Mouse (Mus musculus) kidney, adult 18-20 months (tissue): ENCODE data around the gene Vmn1r40.

ENCODE experiments used
- DNase-seq: peaks from one replicate; pipeline ENCODE4 v3.0.0; 2021

Gene Vmn1r40

DNA sequence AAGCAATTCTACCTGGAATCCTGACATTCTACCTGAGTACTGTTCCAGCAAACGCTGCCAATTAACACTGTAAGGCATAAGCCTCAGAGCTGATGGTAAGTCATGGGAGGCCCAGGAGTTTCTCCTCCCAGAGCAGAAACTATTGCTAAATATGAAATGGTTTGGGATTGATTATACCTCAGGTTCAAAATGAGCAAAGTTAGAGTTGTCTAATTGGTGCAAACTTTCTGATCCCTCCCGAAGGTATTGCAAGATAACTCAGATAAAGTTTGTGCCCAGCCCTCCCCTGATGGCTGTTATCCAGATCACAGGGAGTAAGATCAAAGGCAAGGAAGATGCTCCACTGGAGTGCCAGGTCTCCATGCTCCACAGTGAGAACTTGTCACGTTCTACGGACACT is at the start of gene Vmn1r40:
TSS of gene Vmn1r40 (plus strand) at position 301 of the 400 bp plus-strand sequence.
- DNase-seq = no peak

DNA sequence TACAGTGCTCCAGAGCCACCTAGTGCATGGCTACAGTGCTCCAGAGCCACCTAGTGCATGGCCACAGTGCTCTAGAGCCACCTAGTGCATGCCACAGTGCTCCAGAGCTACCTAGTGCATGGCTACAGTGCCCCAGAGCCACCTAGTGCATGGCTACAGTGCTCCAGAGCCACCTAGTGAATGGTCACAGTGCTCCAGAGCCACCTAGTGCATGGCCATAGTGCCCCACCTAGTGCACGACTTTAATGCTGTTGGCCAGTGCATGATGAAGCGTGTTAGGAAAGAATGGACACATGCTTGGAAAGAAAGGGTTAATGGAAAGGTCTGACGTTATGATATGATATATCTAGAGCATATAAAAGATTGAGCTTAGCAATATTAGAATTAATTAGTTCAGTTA is 49.0 kb upstream of the Vmn1r40 start:
- DNase-seq = no peak

DNA sequence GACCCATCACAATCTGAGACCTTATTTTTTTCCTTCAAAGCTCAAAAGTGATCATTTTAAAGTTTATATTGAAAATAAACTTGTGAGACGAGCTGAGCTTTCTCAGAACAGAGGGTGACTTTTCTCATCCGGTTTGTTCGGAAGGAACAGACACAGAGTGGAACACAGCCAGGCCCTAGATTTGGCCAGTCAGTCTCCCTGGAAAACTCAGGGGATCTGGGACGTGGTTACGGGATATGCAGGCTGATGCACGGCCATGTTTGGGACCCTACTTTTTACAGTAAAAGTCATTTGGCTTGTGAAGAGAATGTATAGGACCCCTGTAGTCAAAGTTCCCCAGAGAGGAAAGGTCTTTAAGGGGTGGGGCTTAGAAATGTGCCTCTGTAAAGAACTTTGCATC is 48.4 kb upstream of the Vmn1r40 start:
- no peak for DNase-seq

DNA sequence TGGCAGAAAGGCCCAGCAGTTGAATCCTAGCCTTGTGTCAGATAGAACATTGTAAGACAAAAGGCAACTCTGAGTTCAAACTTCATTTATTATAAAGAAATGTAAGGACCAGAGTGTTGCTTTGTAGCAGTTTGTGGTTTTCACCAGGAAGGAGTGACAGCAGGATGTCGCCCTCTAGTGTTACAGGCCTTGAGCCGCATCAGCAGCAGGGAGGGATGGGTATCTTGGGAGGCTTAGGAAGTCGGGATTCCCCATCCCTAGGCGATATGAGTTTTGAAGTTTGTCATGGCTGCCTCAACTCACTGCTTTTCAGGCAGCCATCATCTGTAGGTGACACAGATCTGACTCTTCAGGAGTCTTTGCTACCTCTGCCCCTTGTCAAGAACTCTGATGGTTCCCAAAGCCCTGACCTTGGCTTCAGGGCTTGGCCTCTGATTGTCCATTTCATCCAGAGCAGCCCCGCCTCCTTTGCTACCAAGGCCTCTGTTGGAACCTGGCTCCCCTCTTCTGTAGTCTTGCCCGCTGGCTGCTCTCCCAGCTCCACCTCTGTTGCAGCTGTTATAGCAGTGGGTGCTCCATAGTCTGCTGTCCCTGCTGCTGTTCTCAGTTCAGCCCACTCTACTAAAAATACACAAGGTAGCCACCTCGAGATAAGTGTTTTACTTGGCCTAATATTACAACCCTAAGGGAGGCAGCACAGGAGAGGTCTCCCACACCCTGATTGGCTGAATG is 47.5 kb upstream of the Vmn1r40 start:
- peak; percentile 37 for DNase-seq

DNA sequence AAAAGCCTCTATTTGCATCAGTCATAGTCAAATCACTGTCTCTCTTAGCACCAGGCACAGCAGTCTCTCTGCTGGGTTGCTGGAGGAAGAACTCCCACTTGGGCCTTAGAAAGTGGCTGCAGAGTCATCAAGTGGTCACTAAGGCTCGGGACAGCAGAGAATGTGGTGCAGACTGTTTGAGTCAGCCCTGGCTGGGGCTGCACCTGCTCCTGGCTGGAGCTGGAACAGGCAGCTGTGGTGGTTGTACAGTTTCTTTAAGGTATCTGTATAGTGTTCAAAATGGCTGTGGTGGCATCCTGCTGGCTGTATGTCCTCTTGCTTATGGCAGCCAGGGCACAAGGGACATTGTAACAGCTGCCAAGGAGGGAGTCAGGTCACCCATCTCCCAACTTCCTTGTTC is 46.9 kb upstream of the Vmn1r40 start:
- no peak for DNase-seq

DNA sequence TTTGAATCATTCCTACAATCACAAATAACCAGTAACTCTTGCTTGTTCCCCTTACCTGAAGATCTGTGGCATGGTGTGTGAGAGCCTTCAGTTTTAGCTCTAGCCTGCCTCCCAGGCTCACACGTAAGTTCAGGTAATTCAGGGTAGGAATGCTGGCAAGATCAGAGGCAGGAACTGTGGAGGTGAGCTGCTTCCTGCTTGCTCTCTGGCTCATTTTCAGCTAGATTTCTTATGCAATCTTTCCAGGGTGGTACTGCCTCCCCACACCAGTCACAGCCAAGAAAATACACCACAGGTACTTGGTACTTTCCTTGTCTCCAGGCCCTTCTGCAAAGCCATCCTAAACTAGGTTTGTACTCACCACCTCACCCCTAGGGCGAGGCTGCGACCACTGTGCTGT is 44.8 kb upstream of the Vmn1r40 start:
- DNase-seq = no peak

DNA sequence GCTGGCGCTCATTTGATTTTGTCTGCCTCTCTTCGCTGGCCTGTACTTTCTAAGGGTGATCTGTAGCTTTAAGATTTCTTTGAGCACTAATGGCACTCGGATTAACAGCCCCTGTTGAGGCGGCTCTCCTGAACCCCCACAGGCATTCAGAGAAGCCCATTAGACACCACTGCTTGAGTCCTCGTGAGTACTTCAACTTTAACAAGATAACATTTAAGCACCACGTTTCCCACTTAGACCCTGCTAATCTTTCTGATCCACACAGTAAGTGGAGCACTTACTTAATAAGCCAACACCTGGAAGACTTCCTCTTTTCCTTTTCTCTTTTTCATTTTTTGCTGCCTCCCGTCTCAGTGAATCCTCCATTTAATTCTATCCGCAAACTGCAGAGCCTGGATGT is 42.2 kb upstream of the Vmn1r40 start:
- DNase-seq = no peak

DNA sequence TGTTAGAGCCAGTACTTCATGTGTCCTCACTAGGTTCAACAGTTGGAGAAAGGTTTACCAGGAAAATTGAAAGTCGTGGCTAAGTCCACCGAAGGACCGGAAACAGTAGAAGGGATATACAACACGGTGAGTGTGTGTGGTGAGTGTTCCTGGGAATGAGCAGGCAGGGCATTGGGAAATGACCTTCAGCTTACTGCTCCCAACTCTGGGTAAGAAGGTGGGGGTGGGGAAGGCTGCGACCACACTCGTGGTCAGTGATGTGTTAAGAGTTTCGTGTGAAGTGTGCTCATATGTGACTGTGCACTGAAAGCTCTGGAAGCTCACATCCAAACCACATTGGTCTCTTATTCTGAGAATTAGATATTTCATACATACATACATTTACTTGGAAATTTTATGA is 41.7 kb upstream of the Vmn1r40 start:
- DNase-seq = no peak

DNA sequence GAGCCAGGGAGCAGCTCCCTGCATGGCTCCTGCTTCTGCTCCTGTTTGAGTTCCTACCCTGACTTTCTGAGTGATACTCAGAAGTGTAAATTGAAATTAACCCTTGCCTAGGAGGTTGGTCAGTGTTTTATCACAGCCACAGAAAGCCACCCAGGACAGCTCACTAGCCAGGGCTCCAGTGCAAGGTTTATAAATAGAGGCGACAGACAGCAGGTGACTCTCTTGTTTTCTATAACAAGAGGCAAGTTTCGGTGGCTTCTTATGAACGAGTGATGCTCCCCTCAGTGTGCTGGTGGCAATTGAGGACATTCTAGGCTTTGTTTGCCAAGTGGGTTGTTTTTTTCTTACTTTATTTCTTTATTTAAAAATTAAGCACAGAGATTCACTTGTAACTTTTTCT is 40.4 kb upstream of the Vmn1r40 start:
- no peak for DNase-seq

DNA sequence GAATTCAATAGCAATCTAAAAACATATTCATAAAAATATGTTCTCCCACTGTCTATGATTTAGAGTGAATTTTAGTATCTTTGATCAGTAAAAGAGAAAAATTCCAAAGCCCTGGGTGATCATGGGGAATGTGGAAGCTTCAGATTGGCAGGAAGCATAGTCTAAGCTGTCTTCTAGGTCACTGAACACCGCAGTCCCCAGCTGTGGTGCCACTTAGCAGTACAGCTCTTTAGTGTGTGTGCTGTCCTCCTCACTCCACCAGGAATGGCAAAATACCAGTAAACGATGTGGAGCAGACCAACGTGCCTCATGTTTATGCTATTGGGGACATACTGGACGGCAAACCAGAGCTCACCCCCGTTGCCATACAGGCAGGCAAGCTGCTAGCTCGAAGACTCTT is 37.8 kb upstream of the Vmn1r40 start:
- DNase-seq = no peak

DNA sequence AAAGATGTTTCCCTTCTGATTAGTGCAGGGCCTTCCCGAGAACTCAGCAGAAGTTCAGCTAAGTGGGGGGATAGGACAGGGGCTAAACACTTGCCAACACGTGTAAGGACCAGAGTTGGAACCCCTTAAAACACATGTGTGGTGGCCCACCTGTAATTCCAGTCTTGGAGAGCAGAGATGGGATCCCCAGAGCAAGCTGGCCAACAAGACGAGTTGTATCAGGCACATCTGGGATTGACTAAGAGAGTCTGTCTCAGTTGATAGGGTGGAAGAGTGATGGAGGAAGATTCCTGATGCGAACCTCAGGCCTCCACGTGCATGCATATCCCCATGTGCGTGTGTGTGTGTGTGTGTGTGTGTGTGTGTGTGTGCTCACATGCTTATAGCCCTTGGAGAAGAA is 35.9 kb upstream of the Vmn1r40 start:
- no peak for DNase-seq

DNA sequence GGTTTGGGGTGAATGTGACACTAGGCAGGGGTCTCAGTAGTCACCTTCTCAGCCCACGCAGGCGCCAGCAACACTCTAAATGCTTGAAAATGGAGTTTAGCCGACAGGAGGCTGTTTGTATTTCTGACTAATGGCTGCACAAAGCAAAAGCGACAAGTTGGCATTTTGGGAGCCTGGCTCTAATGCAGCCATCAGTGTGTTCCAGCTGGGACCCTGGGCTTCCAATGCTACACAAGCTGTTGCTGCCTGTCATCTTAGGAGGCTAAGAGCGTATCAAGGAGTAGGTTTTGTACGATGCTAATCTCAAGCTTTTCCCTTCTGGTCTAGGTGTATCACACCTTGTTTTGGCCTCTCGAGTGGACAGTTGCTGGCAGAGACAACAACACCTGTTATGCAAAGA is 34.7 kb upstream of the Vmn1r40 start:
- DNase-seq = no peak

DNA sequence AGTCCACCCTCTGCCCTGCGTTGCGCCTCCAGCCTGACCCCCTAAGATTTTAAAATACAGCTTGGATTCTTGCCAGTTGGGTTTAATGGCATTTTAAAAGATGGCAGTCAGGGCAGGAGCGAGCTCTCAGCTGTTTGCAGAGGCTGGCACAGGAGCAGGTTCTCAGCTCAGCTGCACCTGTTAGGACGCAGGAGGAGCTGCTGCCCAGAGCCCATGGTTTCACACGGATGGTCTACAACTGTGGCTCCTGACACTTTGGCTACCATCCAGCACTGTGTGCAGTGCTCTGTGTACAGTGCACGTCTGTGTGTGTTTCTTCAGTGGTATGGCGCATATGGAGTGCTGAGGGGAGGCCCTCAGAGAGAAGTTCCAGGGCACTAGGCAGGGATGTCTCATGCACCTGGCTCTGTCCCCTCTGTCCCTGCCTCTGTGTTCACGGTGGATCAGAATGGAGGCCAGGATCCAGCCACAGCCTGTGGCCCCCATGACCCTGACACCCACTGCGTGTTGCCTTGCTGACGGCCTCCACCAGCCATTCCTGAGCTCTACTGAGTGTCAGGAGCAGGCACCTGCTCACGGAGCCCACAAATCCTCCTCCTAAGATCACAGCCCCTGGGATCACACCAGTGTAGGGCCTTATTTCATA is 34.1 kb upstream of the Vmn1r40 start:
- DNase-seq = no peak

DNA sequence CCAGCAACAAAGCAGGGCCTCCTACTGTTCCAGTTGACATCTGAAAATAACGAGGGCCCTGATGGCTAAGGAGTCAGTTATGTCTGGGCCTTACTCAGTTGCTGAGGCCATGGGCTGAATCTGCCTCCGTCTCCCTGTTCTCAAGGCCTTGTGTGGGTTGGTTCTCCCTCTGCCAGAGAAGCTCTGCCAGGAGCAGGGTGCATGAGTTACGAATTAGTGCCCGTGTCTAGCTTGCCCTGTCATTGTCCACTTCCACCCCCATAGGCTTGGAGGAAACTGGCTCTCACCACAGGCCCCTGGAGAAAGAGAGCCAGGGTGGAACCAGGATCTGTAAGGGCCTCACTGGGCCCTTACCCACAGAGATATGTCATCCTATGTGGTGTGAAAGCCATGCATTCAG is 28.8 kb upstream of the Vmn1r40 start:
- DNase-seq = no peak

DNA sequence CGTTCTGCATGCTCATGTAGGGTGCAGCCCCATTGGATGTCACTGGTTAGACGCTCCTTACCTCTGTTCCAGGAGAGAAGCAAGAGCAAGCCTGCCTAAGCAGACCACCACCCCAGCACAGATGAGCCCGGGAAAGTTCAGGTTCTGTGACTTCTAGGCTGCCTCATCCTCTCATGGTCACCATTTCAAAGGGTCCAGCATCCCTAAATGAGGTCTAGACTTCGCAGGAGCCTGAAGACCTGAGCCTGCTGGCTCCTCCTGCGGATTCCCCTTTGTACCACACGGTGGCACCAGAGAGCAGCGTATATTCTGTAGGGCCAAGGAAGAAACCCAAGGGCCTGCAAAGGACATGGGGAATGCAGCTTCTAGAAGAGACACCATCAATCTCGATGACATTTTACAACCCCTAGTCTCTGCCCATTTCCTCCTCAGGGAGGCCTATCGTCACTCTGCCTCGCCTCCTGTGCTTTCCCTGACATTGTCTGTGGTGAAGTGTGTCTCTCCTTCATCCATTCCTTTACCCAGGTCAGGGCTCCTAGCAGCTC is 28.0 kb upstream of the Vmn1r40 start:
- DNase-seq = peak; percentile 75

DNA sequence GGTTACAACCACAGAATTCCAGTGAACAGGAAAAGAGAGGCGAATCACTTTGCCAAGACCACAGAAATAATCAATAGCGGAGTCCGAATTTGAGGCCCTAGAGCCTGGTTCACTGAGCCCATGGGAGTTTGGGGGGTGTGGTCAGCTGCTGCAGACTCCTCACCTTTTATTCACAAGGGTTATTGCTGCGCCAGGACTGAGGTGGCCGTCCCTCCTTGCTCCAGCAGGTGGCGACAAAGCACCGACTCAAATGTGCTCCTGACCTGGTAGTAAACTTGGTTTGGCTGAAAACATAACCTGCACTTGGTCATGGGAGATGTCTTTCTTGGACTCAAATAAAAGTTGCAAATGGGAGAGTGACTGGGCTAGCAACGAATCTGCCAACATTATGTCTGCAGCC is 27.2 kb upstream of the Vmn1r40 start:
- peak; percentile 87 for DNase-seq

DNA sequence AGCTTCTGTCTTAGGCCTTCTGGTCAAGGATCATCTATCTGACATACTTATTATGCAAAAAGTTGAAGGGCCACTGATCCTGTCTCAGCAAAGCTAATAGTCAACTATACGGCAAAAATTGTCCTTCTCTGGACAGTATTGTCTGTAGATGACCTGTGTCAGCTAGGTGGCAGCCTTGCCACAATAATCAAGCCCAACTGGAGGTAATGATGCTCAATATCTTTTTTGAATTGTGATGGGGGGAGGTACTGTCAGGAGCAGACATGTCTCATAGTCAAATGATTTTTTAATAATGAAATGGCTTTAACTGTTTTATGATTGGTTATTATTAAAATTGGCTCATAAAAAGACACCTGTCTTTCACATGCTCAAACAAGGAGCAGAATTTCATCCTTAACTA is 23.1 kb upstream of the Vmn1r40 start:
- DNase-seq = no peak

DNA sequence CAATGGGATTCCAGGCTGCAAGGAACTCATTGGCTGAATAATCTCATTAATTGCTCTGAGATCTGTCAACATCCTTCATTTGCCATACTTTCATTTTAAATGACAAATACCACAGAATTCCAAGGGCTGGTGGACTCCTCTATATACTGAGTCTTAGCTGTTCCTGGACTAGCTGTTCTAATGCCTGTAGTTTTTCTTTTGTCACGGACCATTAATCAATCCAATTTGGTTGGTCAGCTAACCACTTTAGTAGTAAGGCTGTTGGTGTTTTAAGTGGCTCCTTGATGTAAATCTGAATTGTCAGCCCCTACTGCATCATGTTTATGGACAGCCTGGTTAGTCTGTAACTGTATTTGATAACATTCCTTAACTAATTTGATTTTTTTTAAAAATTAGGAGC is 20.2 kb upstream of the Vmn1r40 start:
- DNase-seq = no peak

DNA sequence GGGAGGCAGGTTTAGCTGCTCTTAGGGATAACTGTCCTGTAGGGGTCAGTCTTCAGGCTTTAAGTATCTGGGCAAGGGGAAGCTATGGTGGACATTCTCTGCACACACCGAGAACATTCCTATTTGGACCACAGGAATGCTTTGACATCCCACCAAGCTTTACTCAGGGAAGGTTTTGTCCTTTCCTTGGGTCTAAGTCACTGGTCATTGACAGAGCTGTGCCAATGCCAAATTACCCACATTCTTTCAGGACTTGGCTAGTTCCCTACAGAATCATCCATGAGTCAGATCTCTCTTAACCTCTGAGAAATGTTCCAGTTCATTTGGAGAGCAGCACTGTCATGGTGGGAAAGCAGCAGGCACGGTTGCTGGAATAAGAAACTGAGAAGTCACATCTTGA is 716 bp upstream of the Vmn1r40 start:
- DNase-seq = no peak

DNA sequence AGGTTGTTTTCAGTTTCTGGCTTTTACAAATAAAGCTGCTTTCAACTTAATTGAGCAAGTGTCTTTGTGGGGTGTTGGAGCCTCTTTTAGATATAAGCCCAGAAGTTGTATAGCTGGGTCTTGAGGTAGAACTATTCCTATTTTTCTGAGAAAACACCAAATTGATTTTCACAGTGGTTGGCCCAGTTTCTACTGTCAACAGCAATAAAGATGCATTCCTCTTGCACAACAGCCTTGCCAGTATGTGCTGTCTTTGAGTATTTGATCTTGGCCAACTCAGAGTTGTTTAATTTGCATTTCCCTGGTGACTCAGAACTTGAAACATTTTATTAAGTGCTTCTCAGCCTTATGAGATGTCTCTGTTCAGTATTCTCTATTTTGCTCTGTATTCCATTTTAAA is 10.7 kb downstream of the Vmn1r40 start:
- no peak for DNase-seq

DNA sequence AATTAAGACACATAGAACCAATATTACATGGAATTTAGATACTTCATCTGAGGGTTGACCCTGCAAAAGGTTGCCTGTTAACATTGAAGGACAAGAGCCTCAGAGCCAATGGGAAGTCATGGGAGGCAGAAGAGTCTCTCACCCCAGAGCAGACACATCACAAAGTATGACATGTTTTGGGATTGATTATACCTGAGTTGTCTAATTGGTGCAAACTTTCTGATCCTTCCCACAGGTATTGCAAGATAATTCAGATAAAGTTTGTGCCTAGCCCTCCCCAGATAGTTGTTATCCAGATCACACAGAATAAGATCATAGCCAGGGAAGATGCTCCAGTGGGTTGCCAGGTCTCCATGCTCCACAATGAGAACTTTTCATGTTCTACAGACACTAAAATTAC is 33.1 kb downstream of the Vmn1r40 start, which contains the start of gene Vmn1r41:
TSS of gene Vmn1r41 (plus strand) at position 301 of the 400 bp plus-strand sequence.
- DNase-seq = no peak

DNA sequence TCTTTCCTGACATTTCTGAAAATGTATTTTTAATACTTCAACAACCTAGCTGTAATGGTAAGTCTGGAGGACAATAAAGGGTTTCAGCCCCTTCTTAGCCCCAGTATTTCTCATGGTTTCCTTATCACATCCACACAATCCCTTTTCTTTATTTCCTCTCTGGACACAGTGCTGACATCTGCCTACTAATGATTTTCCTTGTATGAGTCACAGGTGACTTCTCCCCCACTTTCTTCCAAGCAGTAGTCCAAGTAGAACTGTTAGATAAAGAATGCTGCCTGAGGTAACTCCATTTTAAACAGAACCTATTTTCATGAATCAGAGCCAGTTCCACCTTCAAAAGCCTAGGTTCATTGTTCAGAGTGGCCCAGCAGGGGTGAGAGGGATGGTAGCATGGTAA is 35.5 kb downstream of the Vmn1r40 start:
- no peak for DNase-seq
